Mouse (Mus musculus) embryonic facial prominence, embryonic 11.5 days (tissue): ENCODE results near the gene Dzip1l. TPM values are rescaled to one million over a fixed set of nuclear protein-coding genes. Genes with fewer than 3 reads are reported as not detected.

Experiments used
- ATAC-seq: fragments of 200-750 bp; cut with Nextera tagmentation; replicated peaks from 2 replicates; pipeline ENCODE4 v1.8.0; 2017; ENCODE audit warnings: low read depth; ENCODE audit not compliant: insufficient number of reproducible peaks, low FRiP score, low TSS enrichment
- DNase-seq: peaks from one replicate; pipeline ENCODE4 v3.0.0-alpha.2; 2015; ENCODE audit warnings: low spot score
- H3K27ac ChIP-seq: fragments of 300-500 bp; sonication (generic); replicated peaks from 2 replicates; pipeline ENCODE4 v1.5.1; 2014; ENCODE audit warnings: mild to moderate bottlenecking, low read depth, low read length, control low read depth
- H3K27me3 ChIP-seq: fragments of 300-500 bp; sonication (generic); 2 replicates; pipeline ENCODE4 v1.6.1; 2014; ENCODE audit warnings: mild to moderate bottlenecking, low read length, moderate library complexity, mixed read lengths; ENCODE audit not compliant: control insufficient read depth, insufficient read depth
- H3K36me3 ChIP-seq: fragments of 300-500 bp; sonication (generic); replicated peaks from 2 replicates; pipeline ENCODE4 v1.6.1; 2014; ENCODE audit warnings: low read depth, mild to moderate bottlenecking, low read length, moderate library complexity, mixed read lengths; ENCODE audit not compliant: control insufficient read depth, insufficient read depth
- H3K4me1 ChIP-seq: fragments of 300-500 bp; sonication (generic); 2 replicates; pipeline ENCODE4 v1.6.1; 2014; ENCODE audit warnings: low read length, mixed read lengths; ENCODE audit not compliant: control insufficient read depth, insufficient read depth
- H3K4me2 ChIP-seq: fragments of 300-500 bp; sonication (generic); 2 replicates; pipeline ENCODE4 v1.6.1; 2014; ENCODE audit warnings: low read depth, mild to moderate bottlenecking, control low read depth, low read length, moderate library complexity
- H3K4me3 ChIP-seq: fragments of 300-500 bp; sonication (generic); 2 replicates; pipeline ENCODE4 v1.5.1; 2014; ENCODE audit warnings: low read depth, low read length, control low read depth
- H3K9ac ChIP-seq: fragments of 300-500 bp; sonication (generic); replicated peaks from 2 replicates; pipeline ENCODE4 v1.6.1; 2014; ENCODE audit warnings: mild to moderate bottlenecking, control low read depth, low read length
- H3K9me3 ChIP-seq: fragments of 300-500 bp; sonication (generic); replicated peaks from 2 replicates; pipeline ENCODE4 v1.6.1; 2016; ENCODE audit warnings: mild to moderate bottlenecking, low read length, inconsistent platforms, mixed read lengths; ENCODE audit not compliant: control insufficient read depth
- WGBS: fragments of 180-500 bp; shearing (Covaris S2); extraction: QIAGEN DNeasy Blood & Tissue Kit; methylation state at CpG from one replicate; pipeline ENCODE4 v1.1.7; 2014; 5-methylcytosine and 5-hydroxymethylcytosine counted together
- polyA plus RNA-seq: library from polyadenylated mRNA; unstranded; fragments of >200 nt; fragmentation: Nextera tagmentation; extraction: Ambion mirVana; gene quantifications from 2 replicates; pipeline ENCODE4 v1.2.1, GENCODE M21; 2014

Dzip1l gene
- polyA plus RNA-seq, 1 experiment from 2014 or later = 12.0 TPM

- no peak overlapping the region for H3K27ac ChIP-seq
- H3K4me3 ChIP-seq = no peak overlapping the region
- DNase-seq (no peak), ATAC-seq (no peak)
- H3K4me2 ChIP-seq = no peak overlapping the region
- H3K9ac ChIP-seq = no peak overlapping the region
- 78% methylated on average over 16 of the region's 16 CpGs for WGBS
- no peaks in the 10 kb centered on the region for H3K27me3 ChIP-seq
- no peaks in the 10 kb centered on the region for H3K4me1 ChIP-seq
- H3K9me3 ChIP-seq = no peaks in the 10 kb centered on the region
- peaks cover 4% of the 10 kb centered on the region for H3K36me3 ChIP-seq
Observed at GRCm38 (mm10) chr9:99661606-99662166, 32.4 kb downstream of the Dzip1l start.

GRCm38 (mm10) chr9:99662406-99662805 lies 33.1 kb downstream of the Dzip1l start:
- Histone ChIP-seq H3K4me1 (no peaks in the 10 kb centered on the region), H3K4me2 (no peak overlapping the region), H3K27me3 (no peaks in the 10 kb centered on the region), H3K27ac (no peak overlapping the region), H3K9ac (no peak overlapping the region), H3K36me3 (peaks cover 4% of the 10 kb centered on the region), H3K4me3 (no peak overlapping the region), H3K9me3 (no peaks in the 10 kb centered on the region)
- 34% methylated on average over 7 of the region's 7 CpGs for WGBS
- no peak for ATAC-seq
- DNase-seq = peak; percentile 86

DNA sequence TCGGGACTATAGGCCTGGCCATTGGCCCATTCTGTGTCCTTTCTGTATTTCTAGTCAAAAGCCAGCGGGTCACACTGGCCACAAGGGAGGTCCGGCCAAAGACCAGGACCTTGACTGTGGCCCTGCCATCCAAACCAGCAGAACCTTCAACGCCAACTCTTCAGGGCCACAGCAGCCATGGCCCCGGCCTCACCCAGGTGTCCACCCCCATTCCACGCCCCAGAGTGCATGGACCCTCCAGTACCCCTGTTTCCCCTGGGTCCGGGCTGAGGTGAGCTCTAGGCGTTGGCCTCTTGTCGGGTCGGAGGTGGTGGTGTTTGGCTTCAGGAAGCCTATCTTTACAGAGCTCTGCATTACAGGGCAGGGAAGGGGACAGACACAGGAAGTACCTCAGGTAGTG lies 33.6 kb downstream of the Dzip1l start:
- H3K27me3 ChIP-seq = no peaks in the 10 kb centered on the region
- no peak for DNase-seq
- ATAC-seq = no peak
- H3K27ac ChIP-seq = no peak overlapping the region
- H3K9me3 ChIP-seq = no peaks in the 10 kb centered on the region
- no peak overlapping the region for H3K9ac ChIP-seq
- WGBS = 92% methylated on average over 10 of the region's 10 CpGs
- peaks cover 6% of the 10 kb centered on the region for H3K36me3 ChIP-seq
- no peak overlapping the region for H3K4me3 ChIP-seq
- no peaks in the 10 kb centered on the region for H3K4me1 ChIP-seq
- H3K4me2 ChIP-seq = no peak overlapping the region

GRCm38 (mm10) chr9:99667596-99667995 lies 38.3 kb downstream of the Dzip1l start:
- no peak overlapping the region for H3K9ac ChIP-seq
- no peak overlapping the region for H3K4me3 ChIP-seq
- H3K27me3 ChIP-seq = no peaks in the 10 kb centered on the region
- H3K4me1 ChIP-seq = no peaks in the 10 kb centered on the region
- no peaks in the 10 kb centered on the region for H3K9me3 ChIP-seq
- DNase-seq (no peak), ATAC-seq (no peak)
- peaks cover 13% of the 10 kb centered on the region for H3K36me3 ChIP-seq
- H3K27ac ChIP-seq = no peak overlapping the region
- 73% methylated on average over 8 of the region's 8 CpGs for WGBS
- no peak overlapping the region for H3K4me2 ChIP-seq

GRCm38 (mm10) chr9:99671603-99672002 lies 42.3 kb downstream of the Dzip1l start:
- ATAC-seq = no peak
- no peak overlapping the region for H3K4me2 ChIP-seq
- peaks cover 9% of the 10 kb centered on the region for H3K36me3 ChIP-seq

DNA sequence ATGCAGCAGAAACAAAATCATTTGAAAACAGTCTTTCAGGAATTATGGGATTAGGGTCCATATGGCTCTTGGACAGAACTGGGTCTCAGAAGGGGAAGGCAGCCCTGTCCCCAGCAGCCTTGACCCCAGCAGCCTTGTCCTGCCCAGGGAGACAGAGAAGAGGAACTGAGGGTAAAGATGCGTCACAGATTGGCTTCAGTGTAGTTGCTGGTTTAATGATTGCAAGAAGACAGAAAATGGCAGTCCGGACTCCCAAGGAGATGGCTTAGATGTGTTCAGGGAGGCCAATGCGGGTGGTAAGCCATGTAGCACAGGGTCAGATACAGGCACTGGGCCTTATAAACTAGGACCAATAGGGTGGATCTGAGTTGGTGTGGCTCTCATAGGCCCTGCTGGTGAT lies 46.4 kb downstream of the Dzip1l start:
- ATAC-seq (no peak), DNase-seq (no peak)
- Histone ChIP-seq H3K4me3 (no peak overlapping the region), H3K4me2 (no peak overlapping the region), H3K36me3 (no peaks in the 10 kb centered on the region), H3K4me1 (no peaks in the 10 kb centered on the region), H3K27me3 (no peaks in the 10 kb centered on the region), H3K9ac (no peak overlapping the region), H3K27ac (no peak overlapping the region), H3K9me3 (no peaks in the 10 kb centered on the region)
- 86% methylated on average over 3 of the region's 3 CpGs for WGBS

More at GRCm38 (mm10) chr9:99671603-99672002, 42.3 kb downstream of the Dzip1l start:
- peak; percentile 7 for DNase-seq
- Histone ChIP-seq H3K4me3 (no peak overlapping the region), H3K9me3 (no peaks in the 10 kb centered on the region), H3K9ac (no peak overlapping the region), H3K4me1 (no peaks in the 10 kb centered on the region), H3K27me3 (no peaks in the 10 kb centered on the region), H3K27ac (no peak overlapping the region)
- WGBS = 39% methylated on average over 2 of the region's 2 CpGs

GRCm38 (mm10) chr9:99681980-99682570 lies 52.8 kb downstream of the Dzip1l start:
- Histone ChIP-seq H3K4me1 (no peaks in the 10 kb centered on the region), H3K9me3 (no peaks in the 10 kb centered on the region), H3K27ac (no peak overlapping the region), H3K27me3 (no peaks in the 10 kb centered on the region), H3K9ac (no peak overlapping the region), H3K4me3 (no peak overlapping the region), H3K4me2 (no peak overlapping the region), H3K36me3 (no peaks in the 10 kb centered on the region)
- DNase-seq (no peak), ATAC-seq (no peak)
- WGBS = 90% methylated on average over 21 of the region's 21 CpGs

DNA sequence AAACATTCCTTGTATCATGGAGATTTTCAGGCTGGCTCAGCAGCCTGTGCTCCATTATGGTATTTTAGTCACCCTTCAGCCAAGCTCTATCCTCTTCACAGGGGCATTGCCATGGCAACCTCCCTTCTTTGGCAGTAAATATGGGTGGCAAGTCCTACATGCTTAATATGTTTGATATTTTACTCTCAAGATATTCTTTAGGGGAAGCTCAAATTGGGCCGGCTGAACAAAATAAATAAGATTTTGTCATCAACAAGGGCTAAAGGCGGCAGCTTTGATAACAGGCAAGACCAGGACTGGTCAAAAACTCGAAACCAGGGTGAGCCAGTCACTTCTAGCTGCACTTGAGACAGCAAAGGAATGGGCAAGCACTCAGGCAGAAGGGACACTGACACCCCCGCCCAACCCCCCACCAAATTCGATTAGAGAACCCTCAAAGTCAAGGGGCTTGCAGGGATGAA lies 55.8 kb downstream of the Dzip1l start:
- no peak overlapping the region for H3K4me3 ChIP-seq
- H3K4me1 ChIP-seq = no peaks in the 10 kb centered on the region
- no peak overlapping the region for H3K27ac ChIP-seq
- no peaks in the 10 kb centered on the region for H3K27me3 ChIP-seq
- H3K9ac ChIP-seq = no peak overlapping the region
- WGBS = 65% methylated on average over 5 of the region's 5 CpGs
- no peak for ATAC-seq
- DNase-seq = no peak
- no peaks in the 10 kb centered on the region for H3K9me3 ChIP-seq
- H3K4me2 ChIP-seq = no peak overlapping the region
- H3K36me3 ChIP-seq = no peaks in the 10 kb centered on the region
